Mouse (Mus musculus): ENCODE measurements around the gene Atpaf1.

The Atpaf1 gene

DNA sequence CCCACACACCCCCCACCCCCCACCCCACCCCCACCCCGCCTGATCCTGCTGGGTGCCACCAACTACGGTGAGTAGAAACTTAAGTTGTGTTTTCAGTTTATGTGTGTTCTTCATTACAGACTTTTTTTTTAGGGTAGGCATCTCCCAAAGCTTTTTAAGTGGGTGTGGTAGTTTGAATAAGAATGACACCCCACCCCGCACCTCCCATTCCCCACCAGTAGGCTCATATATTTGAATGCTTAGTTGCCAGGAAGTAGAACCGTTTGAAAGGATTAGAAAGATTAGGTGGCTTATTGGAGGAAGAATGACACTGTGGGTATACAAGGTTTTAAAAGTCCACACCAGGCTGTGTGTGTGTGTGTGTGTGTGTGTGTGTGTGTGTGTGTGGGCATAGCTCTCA, 27.7 kb downstream of the Atpaf1 start:
- no peak for DNase-seq

GRCm38 (mm10) chr4:115815606-115816005, 31.0 kb downstream of the Atpaf1 start:
- no peak for DNase-seq

DNA sequence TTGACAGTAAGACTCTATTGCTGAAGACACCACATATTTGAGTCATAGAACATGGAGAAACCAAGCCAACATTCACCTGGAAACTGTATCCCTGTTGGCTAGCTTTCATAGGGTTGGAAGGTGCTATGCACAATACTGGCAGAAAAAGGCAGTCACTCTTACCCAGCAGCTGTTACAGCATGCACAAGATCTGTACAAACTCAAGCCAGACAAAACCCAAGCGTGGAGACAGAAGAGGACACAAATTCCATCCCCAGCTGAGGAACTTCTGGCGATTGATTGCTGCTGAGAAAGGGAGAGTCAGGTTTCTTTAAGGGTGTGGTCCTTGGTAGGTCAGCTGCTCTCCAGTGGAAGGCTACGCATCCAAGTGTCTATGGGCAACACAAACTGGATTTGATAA, 35.6 kb downstream of the Atpaf1 start:
- DNase-seq = no peak

DNA sequence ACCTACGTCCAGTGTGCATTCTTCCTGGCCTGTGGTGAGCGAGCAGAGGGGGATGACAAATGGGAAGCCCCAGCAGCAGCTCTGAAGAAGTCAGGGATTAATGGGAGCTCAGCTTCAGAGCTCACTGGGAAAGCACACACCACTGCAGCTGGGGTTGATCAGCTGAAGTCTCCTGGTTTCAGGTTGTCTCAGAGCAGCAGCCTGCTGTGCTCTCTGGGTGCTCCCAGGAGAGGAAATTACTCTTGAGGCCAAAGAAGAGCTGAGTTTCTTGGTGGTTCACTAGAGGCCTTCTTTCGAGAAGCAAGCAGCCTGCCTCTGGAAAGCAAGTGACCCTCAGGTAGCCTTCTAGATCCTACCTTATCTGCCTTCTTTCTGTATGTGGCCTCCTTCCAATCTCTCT, 36.3 kb downstream of the Atpaf1 start:
- DNase-seq = no peak

DNA sequence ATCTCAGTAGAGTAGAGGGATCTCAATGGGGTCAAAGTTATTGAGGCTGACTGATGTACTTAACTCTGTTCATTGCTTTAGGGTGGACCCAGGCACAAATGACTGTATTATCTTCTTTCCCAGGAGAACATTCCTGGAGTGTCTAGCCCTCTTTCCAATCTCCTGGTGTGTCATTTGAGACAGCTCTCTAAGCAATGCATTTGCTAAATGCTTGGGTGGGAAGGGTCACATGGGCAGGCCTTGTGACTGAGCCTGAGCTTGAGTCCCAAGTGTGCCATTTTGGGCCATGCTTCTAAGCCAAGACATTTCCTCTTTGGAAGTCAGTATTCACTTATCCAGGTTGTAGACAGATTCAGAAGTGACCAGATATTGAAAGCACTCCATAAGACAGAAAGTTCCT, 36.8 kb downstream of the Atpaf1 start:
- DNase-seq = no peak

DNA sequence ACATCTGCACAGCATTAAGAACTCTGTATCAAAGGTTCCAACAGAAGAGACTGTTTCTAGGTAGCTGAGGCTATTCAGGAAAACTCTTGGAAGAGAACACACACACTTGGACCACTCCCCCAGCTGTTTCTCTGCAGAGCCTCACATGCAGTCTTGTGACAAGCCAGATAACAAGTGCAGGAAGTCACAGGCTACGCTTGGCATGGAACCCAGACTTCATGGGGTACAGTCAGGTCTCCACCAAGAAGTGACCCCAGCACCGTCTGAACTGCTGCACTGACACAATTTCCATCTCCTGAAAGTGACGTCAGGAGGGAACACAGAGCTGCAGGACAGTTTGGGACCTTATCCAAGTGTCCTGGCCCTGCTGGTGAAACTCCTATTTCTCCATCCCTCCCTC, 37.3 kb downstream of the Atpaf1 start:
- DNase-seq = no peak

GRCm38 (mm10) chr4:115824178-115824577, 39.6 kb downstream of the Atpaf1 start:
- no peak for DNase-seq

DNA sequence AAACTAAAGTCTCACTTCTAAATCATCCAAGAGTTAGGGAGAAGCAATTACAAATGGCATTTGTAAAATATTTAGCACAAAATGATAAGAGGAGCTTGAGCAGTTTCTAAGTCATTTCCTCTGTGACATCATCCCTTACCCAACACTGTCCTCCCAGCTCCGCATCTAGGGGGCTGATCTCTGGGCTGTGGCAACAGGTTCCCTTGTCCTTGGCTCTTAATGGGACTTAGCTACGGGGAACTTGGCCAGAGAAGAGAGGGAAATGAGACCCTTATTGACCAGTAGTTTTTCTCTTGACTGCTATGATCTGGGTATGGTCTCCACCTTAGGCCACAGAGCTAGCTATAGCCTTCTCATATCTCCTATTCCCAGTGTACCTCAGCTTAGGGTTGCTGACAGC, 40.7 kb downstream of the Atpaf1 start:
- DNase-seq = no peak

GRCm38 (mm10) chr4:115827066-115827465, 42.5 kb downstream of the Atpaf1 start:
- no peak for DNase-seq

GRCm38 (mm10) chr4:115827535-115827887, 42.9 kb downstream of the Atpaf1 start:
- DNase-seq = no peak

DNA sequence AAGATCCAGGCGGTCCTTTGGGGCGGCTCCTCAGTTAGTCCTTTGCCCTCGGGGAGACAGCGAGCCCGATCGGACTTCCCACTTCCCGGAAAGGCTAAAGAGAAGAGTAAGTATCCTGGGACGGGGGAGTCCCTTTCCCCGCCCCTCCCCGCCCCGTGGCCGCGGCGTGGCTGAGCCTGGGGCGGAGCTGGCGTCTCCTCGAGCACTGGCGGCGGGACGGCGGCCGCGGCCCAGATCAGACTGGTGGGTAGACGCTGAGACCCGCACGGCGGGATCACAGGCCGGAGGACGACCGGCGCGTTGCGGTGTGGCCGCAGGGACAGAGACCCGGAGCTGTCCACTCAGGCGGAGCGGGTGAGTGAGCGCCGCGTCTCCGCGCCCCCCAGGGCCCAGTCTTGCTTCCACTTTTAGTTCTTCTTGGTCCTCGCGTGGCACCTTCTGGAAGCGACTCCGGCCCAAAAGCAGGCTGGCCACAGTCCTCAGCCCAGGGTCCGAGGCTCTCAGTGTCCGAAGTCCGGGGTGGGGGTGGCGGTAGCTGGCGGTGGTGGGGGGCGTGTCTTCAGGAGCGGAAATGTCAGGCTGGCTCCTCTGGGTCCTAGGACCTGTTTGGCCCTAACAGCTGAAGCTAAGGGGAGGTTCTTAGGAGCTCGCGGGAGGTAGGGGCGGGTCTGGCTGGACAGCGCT, 43.4 kb downstream of the Atpaf1 start, which contains the start of gene Mob3c:
Gene Mob3c (plus strand): TSS at position 205 of the 684 bp plus-strand sequence.
- peak; percentile 74 to 80 for DNase-seq

GRCm38 (mm10) chr4:115828572-115828902, 43.9 kb downstream of the Atpaf1 start:
- DNase-seq = no peak

- DNase-seq = no peak
Measured at GRCm38 (mm10) chr4:115830491-115830890, 45.9 kb downstream of the Atpaf1 start.

DNA sequence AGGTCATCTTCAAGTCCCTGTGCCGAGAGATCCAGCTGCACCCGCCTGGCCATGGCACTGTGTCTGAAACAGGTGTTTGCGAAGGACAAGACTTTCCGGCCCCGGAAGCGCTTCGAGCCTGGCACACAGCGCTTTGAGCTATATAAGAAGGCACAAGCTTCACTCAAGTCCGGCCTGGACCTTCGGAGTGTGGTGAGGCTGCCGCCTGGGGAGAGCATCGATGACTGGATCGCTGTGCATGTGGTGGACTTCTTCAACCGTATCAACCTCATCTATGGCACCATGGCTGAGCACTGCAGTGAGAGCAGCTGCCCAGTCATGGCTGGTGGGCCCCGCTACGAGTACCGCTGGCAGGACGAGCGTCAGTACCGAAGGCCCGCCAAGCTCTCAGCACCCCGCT, 46.6 kb downstream of the Atpaf1 start:
- no peak for DNase-seq

DNA sequence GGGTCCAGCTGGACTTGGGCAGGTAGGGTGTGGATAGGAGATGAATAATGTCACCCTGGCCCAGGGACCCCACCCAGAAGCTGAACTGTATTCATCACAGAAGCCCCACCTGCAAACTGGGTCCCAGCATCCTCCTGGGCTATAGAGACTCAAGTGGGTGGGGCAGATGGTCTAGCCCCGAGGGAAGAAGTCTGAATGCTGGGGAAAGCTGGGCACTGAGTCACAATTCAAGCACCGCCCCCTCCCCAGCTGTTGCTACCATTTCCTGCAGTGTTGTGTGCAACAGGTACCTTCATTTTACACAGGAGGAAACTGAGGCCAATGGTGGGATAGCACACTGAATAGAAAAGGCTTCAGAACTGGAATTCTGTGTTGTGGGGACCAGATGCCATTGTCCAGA, 47.4 kb downstream of the Atpaf1 start:
- DNase-seq = no peak

DNA sequence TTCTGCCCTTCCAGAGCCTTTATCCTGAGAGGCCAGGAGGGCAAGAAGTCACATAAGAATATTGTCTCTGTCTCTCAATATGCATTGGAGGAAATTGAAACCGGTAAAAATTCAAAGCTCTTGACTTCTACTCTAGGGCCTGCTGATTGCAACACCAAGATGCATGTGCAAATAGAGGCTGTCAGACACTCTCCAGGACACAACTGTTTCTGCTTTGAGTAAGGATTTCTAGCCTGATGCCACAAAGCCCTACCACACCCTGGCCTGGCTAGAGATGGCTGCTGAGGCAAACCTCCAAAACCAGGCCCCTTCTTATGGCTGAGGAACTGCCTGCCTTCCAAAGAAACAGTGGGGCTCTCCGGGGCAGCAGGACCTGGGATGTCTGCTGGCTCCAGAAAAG, 51.0 kb downstream of the Atpaf1 start:
- no peak for DNase-seq

DNA sequence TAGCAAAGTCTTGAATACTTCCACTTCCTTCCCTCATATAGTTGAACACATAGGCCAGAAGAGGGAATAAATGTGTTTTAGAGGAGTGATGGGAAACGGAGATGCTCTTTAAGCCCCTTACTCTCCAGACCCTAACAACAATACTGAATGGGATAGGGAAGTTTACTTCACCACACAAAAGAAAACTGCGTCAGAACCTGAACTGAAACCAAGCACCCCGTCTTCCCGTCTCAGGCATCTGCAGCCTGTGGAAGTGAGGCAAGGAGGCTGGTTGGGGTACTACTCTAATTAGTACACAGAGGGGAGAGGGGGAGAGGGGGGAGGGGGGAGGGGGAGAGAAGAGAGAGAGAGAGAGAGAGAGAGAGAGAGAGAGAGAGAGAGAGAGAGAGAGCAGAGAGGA, 53.6 kb downstream of the Atpaf1 start:
- DNase-seq = no peak

DNA sequence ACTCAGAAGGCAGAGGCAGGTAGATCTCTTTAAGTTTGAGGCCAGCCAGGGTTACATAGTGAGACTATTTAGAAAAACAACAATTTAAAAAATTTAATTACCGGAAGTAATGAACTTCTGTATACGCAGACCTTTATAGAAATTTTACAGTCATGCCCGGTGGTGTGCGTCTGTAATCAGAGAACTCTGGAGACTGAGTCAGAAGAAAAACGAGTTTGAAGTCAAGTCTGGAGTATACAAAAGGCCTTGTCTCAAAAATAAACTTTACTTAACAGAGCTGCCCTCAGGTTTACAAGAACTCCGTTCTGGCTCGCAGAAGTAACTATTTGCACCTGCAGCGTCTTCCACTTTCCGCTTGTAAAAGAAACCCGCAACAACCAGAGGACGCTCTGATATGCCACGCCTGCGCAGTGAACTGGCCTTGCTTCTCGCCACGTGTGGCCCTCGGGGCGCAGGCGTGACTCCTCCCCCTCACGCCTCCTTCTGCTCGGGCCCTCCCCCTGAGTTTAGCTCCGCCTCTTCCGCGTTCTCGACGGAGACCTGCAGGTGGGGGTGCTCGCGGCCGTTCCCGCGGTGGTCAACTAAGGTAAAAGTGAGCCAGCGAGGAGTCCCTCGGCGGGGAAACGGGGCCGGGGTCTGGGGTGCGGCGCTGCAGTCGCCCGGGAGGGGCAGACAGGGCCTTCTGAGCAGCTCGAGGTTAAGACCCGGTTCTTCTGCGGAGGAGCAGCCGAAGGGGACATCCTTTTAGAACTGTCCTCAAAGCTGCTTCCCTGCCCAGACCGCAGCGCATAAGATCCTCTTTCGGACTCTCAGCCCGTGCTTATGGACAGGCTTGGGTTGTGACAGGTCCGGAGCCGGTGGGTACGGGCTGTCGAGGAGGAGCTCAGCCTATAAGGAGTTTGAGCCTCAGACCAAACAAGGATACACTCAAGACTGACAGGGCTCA, 54.4 kb downstream of the Atpaf1 start, which contains the start of gene Mknk1:
Gene Mknk1 (plus strand): TSS at position 503 of the 946 bp plus-strand sequence.
- peak; percentile 93 to 94 for DNase-seq

DNA sequence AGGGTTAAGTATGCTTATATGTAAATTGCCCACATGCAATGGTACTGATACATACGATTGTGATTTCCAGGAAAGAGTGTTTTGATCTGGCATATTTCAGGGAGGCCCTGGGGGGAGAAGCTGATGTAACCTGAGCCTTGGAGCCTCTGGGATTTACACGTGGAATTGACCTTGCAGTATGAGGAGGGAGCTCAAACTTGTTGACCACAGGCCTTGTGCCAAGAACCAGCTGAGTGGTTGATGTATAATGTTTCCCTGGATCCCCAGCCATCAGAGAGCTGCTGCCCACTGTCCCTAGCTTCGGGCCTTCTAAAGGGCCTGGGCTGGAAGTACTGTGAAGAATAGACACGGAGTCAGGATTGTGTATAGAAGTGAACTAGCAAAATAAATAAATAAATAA, 55.3 kb downstream of the Atpaf1 start:
- DNase-seq = no peak

GRCm38 (mm10) chr4:115840842-115841241, 56.2 kb downstream of the Atpaf1 start:
- DNase-seq = no peak

DNA sequence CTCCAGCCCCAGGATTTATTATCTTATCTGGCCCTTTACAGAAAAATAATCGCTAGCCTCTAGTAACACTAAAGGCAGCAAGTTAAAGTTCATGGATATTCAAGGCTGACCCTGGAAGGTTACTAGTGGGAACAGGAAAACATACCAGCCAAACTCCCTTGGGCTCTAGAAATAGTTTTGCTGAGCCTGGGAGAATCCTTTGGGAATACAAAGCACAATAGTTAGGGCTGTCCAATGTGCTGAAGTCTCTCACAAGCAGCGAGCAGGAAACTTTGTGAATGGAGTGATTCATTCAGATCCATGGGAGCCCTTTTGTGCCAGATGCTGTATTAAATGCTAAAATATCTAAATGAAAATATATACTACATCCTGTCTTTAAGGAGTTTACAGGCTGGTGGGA, 62.0 kb downstream of the Atpaf1 start:
- no peak for DNase-seq

- peak in 1 of 2 experiments; percentile 20 for DNase-seq
Measured at GRCm38 (mm10) chr4:115847377-115847776, 62.8 kb downstream of the Atpaf1 start.

DNA sequence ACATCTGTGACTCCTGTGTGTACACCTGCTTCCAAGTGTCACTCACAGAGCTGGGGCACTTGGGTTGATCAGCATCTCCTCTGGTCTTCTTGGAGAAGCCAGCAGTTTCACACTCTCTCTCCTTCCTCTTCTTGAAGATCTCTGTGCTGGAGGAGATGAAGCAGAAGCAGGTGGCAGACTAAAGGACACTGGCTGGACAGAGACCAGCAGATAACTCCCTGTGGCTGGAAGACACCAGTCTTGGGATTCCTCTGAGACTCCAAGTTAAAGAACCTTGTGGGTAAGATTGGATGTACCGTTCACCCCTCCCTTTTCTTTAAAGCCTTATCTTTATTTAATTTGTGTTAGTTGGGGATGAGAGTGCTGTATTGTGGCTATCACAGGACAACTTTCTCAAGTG, 63.5 kb downstream of the Atpaf1 start:
- no peak for DNase-seq

DNA sequence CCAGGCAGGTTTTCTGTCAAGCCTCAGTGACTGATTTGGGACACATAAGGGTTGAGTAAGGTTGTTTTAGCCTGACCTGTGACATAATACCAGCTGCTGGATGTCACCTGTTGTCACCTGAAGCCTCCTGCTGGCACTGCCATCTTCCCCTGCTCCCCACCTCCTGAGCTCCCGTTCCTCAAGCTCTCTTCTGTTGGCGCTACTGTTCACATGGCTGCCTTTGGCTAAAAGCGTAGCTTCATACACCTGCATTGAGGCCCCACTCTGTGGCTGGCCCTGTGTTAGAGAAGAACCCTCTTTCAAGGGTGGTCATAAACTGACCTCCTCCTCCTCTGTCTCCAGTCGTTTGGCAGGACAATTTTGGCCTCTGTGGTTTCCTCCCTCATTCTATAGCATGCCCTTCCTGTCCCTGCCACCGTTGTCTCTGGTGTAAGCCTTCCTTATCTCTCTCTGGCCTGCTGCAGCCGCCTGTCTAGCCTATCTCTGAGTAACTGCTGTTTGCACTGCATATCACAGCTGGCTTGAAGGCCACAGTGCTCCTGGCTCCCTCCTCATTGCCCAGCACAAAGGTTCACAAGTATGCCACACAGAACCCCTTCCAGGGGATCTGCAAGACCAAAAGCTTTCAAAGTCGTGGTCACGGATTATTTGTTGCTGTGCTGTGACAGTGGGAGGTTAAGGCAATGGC, 64.5 kb downstream of the Atpaf1 start:
- DNase-seq = no peak

Measured in cerebellum, postnatal 14 days (tissue).